Mouse (Mus musculus) left cerebral cortex, postnatal 25 days (tissue): ENCODE measurements around the gene Mfsd13b. TPM values are rescaled to one million over a fixed set of nuclear protein-coding genes. Genes with fewer than 3 reads are reported as not detected.
A peak's percentile ranks its signal among the peaks of the same experiment; 100 is the strongest.
"Not testable (repeated sequence)": the region's sequence is repeated elsewhere in the genome, so short reads cannot be mapped to it uniquely, and the experiment has no call there.

Experiments used
- DNase-seq, 2 experiments: peaks; one replicate each; pipeline ENCODE4 v3.0.0; 2022; ENCODE audit warnings: low spot score in 2 of 2, mixed read lengths in 1 of 2
- intact Hi-C: fragments of 180-260 bp; cut with DNase I; formaldehyde crosslinking; loops from one replicate; pipeline ENCODE4 v1.15.1; 2025
- total RNA-seq, 2 experiments: library from RNA; stranded (reverse); gene quantifications; 2 replicates each; pipeline ENCODE4 v1.2.3; 2021

The Mfsd13b gene
- under 1 TPM; 0.41 TPM for total RNA-seq

DNA sequence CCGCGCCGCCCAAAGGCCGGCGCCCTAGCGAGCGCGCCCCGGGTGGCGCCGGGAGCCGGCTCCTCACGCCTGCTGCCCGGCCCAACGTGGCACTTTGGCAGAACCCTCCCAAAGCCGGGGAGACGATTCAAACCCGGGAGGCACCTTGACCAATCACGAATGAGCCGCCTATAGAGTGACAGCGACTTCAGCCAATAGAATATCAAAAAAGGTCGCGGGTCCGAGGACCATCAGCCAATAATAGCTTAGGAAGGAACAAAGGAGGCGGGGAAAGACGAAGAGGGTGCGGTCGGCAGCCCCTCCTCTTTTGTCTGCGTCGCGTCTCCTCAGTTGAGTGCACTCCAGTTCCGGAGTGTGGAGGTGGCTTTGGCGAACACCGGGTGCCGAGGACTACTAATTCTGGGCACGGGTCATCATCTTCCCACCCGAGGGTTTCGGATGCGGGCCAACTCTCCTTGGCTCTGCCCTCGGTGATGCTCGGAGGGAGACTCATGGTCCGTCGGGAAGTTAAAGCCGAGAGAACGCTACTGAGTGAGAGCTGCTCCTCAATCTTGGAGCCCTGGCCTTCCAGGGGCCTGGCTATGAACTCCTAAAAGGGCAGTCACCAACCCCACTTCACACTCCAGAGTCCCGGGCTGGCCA is at the start of gene Mfsd13b, which contains the start of gene Cdr2:
Mfsd13b (plus strand) TSS at position 310 of the 642 bp plus-strand sequence.
Cdr2 (minus strand) TSS at position 113 of the 642 bp plus-strand sequence.
- DNase-seq = peak; percentile 96 to 98
- intact Hi-C loops = no loop called here

GRCm38 (mm10) chr7:120933110-120933509 is 49.2 kb upstream of the Mfsd13b start:
- DNase-seq = no peak
- intact Hi-C loops = no loop called here

- intact Hi-C loops = loop anchor here (1.0 to 2.0 kb wide), 2 partner anchors 131 to 187 kb away; no protein-coding TSS in a partner anchor
- no peak for DNase-seq
Observed at GRCm38 (mm10) chr7:120933680-120934195, 48.6 kb upstream of the Mfsd13b start.

DNA sequence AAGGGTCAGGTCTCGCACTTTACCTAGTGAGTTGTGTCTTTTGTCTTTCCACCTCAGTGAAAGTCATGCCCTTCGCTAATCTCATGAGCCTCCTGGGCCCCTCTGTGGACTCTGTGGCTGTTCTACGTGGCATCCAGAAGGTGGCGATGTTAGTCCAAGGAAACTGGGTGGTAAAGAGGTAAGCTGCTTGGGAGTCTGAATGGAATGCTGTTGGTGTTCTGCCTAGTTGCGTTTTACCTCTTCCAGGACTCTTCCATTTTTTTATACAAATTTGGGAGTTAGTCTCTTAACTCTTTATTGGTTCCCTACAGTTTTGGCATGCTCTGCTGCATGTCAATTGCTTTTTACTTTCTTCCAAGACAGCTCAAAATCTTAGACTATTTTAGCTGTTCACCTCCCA is 47.6 kb upstream of the Mfsd13b start:
- intact Hi-C loops = loop anchor here (1.0 to 2.0 kb wide), 2 partner anchors 130 to 186 kb away; no protein-coding TSS in a partner anchor
- DNase-seq = peak; percentile 35 to 70

DNA sequence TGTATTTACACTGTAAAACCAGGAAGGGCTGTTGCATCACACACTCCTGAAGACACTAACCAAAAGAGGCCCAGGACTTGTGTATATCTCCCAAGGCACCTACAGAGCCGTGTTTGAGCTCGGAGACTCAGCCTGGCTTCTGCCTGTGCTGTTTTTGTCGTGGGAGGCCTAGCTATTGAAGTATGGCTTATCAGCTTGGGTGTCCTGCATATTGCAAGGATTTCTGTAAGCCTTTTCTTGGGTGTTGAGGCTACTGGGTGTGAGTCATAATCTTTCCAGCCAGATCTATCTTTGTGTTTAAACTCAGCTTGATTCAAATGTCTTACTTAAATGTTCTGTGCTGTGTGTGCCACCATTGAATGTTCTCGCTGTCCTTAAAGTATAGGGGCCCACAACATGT is 45.8 kb upstream of the Mfsd13b start:
- peak in 1 of 2 experiments; percentile 77 for DNase-seq
- intact Hi-C loops = no loop called here

GRCm38 (mm10) chr7:120938206-120938605 is 44.1 kb upstream of the Mfsd13b start:
- intact Hi-C loops = no loop called here

DNA sequence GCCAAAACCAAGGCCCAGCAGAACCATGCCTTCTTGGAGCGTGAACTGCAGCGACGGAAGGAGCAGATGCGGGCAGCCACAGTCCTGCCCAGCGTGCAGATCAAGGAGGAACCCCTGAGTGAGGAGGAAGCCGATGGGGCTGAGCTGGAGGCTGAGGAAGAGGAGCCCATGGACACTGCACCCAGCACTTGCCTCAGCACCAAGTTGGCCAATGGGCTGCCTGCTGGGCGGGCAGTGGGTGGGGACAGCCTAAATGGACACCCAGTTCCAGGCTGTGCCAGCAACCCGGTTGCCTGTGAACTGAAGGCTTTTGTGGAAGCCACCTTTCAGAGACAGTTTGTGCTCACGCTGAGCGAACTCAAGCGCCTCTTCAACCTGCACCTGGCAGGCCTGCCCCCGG is 42.0 kb upstream of the Mfsd13b start:
- peak in 1 of 2 experiments; percentile 26 for DNase-seq
- intact Hi-C loops = no loop called here

More at GRCm38 (mm10) chr7:120938206-120938605, 44.1 kb upstream of the Mfsd13b start:
- DNase-seq = no peak

DNA sequence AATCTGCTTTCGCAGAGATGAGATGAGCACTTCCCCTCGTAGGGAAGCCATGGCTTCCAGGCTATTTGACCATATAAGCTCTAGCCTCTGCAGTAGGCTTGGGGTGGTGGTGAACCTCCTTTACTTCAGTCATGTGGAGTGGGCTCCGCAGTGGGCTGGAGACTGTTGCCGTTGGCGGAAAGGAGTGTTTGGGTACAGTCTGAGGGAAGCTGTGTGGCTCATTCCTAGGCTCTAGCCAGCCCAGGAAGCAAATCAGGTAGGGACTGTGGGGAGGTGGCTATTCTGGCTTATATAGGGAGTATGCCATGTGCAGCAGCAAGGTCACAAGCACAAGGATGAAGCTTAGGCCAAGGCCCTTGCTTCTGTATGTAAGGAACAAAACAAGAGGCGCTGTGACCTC is 41.1 kb upstream of the Mfsd13b start:
- intact Hi-C loops = no loop called here
- DNase-seq = no peak

DNA sequence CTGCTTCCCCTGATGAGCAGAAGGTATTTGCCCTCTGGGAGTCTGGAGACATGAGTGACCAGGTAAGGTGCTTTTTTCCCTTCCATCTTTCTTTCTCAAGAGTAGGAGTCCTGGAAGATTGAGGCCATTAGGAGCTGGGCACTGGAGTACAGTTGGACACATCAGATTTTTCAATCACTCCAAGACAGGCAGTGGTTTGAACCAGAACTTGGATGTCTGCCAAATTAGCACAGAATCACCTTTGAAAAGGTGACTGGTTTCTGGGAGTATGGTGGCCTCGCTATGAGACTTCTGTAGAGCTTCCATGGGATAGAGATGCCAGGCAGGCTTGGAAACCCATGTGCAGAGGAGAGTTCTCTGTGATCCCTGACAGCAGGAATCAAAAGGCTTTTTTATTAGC is 39.8 kb upstream of the Mfsd13b start:
- intact Hi-C loops = no loop called here
- DNase-seq = no peak

DNA sequence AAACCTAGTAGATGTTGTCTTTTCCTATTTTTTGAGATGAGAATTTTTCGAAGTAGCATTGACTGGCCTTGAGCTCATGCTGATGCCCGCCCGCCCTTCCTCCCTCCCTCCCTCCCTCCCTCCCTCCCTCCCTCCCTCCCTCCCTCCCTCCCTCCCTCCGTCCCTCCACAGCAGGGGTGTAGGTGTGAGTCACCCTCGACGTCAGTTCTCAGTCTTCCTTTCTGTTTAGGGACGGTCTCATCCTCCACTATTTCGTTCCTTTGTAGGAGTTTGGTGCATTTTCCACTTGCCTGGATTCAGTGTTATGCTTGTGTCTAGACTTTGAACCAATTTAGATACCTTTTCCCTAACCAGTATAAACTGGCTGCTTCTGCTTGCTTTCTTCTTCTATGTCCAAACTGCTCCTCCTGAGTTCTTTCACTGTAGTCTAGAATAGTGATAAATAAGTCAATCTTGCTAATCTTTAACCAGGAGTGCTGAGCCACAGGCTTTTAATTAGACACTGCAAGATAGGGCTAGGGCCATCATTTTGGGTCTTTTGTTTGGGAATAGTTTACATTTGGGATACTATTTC is 38.3 kb upstream of the Mfsd13b start:
- DNase-seq = peak in 1 of 2 experiments; percentile 42
- intact Hi-C loops = no loop called here

DNA sequence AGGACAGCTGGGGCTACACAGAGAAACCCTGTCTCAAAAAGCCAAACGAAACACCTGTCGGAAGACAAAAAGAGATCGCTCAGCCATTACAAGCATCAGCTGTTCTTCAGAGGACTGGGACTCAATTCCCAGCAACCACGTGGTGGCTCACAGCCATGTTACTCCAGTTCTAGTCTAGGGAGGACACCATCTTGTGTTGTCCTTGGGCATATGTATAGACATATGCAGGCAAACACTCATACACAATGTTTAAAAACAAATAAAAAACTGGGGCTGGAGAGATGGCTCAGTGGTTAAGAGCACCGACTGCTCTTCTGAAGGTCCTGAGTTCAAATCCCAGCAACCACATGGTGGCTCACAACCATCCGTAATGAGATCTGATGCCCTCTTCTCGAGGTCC is 28.7 kb upstream of the Mfsd13b start:
- intact Hi-C loops, DNase-seq: not testable (repeated sequence)

- intact Hi-C loops = no loop called here
- no peak for DNase-seq
Observed at GRCm38 (mm10) chr7:120960116-120960515, 22.2 kb upstream of the Mfsd13b start.

- DNase-seq = no peak
- intact Hi-C loops = no loop called here
Observed at GRCm38 (mm10) chr7:120960601-120961000, 21.7 kb upstream of the Mfsd13b start.

GRCm38 (mm10) chr7:120961893-120962292 is 20.4 kb upstream of the Mfsd13b start:
- intact Hi-C loops = no loop called here

GRCm38 (mm10) chr7:120963126-120963525 is 19.2 kb upstream of the Mfsd13b start:
- no peak for DNase-seq
- intact Hi-C loops = no loop called here

More at GRCm38 (mm10) chr7:120961893-120962292, 20.4 kb upstream of the Mfsd13b start:
- no peak for DNase-seq

DNA sequence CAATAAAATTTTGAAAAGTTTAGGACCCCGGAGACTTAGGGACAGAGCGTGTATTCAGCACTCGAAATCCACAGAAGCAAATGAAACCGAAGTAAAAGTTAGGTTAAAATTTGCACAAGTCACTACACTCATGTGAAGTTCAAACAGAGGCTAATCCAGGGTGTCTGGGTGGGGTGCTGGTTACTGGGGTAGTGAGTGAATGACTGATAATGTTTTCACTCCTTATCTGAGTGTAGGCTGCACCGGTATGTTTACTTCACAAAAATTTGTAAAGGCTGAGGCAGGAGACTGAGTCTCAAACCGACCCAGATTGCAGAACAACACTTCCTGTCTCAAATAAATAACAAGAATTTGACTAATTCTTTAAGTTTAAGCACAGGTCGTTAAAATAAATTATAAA is 13.1 kb upstream of the Mfsd13b start:
- intact Hi-C loops = no loop called here

GRCm38 (mm10) chr7:120970112-120970511 is 12.2 kb upstream of the Mfsd13b start:
- intact Hi-C loops = no loop called here
- peak in 1 of 2 experiments; percentile 28 for DNase-seq

More for the DNA sequence above, 13.1 kb upstream of the Mfsd13b start:
- no peak for DNase-seq

- DNase-seq, intact Hi-C loops: not testable (repeated sequence)
Observed at GRCm38 (mm10) chr7:120972471-120972870, 9.8 kb upstream of the Mfsd13b start.

- intact Hi-C loops = no loop called here
- no peak for DNase-seq
Observed at GRCm38 (mm10) chr7:120974001-120974400, 8.3 kb upstream of the Mfsd13b start.

DNA sequence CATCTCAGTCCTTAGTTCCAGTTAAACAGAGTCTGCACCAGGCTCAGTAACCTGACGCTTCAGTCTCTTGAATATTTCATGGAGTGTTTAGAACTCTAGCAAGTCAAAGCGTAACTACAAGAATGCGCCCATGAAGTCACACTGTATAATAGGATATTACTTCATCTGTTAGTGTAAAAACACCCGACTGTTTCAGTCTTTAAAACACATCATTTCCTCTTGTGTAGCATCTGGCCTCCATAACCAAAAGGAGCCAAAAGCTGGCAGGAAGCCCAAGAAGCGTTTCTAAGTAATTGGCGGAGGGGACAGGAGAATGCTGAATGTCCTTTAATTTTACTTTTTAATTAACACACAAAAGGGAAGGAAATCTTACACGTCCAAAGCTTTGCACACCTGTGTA is 5.2 kb upstream of the Mfsd13b start:
- DNase-seq = no peak
- intact Hi-C loops = no loop called here

DNA sequence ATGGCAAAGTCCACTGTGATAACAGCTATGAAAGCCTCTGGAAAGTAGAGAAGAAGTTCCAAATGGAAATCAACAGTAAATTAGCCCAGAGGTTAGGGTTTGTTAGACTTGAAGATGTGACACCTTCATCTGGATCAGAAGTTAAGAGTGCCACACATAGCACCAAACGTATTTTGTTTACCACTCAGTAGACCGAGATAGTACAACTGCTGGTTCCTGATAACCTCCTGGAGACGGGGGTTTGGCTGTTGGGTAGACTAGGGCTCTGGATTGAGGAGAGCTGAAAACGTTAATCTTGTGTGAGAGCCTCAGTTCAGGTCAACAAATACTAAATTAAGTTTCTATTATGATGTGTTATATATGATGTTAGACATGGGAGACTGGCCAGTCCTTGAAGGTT is 2.3 kb upstream of the Mfsd13b start:
- intact Hi-C loops = no loop called here
- DNase-seq = no peak
